Mouse (Mus musculus) layer of hippocampus, adult 11-12 months (tissue): ENCODE measurements around the gene Foxj3.
"Not testable (repeated sequence)": the region's sequence is repeated elsewhere in the genome, so short reads cannot be mapped to it uniquely, and the experiment has no call there.

Experiments used
- DNase-seq: peaks from one replicate; pipeline ENCODE4 v3.0.0; 2022; ENCODE audit warnings: low spot score

The Foxj3 gene

DNA sequence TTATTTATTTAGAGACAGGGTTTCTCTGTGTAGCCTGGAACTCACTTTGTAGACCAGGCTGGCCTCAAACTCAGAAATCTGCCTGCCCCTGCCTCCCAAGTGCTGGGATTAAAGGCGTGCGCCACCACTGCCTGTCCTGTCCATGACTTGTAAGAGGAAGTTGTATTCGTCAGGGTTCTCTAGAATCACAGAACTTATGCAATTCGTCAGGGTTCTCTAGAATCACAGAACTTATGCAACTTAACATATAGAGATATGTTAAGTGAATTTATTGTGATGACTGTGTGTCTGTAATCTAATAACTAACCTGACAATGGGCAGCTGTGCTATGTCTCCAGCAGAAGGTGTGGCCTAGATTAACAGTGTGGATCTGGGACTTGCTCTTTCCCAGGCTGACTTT lies at the start of gene Foxj3:
TSS of gene Foxj3 (plus strand) at position 390 of the 400 bp plus-strand sequence.
- not testable (repeated sequence) for DNase-seq

DNA sequence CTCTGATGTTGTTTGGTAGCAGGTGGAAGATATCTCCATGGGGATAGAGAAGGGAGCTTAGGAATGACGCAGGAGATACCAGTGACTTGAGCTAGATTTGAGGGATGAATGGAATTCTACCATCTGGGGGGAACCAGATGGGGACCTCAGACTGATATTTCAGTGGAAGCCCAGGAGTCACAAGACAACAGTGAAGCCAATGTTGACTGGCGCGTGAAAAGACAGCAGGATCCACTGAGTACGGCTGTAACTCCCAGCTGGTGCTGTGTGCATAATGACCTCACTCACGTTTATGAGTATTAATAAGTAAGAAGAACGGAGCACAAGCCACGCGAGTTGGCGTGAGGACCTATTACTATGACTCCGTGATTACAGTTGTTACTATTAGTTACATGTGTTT lies 47.1 kb upstream of the Foxj3 start:
- DNase-seq, result peak; percentile 30

DNA sequence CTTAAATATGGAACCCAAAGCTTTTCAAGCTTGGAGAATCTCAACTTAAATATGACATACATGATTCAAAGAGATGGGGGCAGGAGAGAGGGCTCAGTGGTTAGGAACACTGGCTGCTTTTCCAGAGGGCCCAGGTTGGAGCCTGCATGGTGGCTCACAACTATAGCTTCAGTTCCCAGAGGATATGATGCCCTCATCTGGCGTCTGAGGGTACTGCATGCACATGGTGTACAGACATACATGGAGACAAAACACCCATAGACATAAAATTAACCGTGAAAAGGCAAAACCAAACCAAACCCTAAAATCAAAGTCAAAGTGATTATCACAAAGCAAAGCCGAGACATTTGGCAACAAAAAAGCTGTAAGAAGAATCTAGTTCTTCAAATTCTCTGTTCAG lies 46.0 kb upstream of the Foxj3 start:
- DNase-seq, result peak; percentile 53

DNA sequence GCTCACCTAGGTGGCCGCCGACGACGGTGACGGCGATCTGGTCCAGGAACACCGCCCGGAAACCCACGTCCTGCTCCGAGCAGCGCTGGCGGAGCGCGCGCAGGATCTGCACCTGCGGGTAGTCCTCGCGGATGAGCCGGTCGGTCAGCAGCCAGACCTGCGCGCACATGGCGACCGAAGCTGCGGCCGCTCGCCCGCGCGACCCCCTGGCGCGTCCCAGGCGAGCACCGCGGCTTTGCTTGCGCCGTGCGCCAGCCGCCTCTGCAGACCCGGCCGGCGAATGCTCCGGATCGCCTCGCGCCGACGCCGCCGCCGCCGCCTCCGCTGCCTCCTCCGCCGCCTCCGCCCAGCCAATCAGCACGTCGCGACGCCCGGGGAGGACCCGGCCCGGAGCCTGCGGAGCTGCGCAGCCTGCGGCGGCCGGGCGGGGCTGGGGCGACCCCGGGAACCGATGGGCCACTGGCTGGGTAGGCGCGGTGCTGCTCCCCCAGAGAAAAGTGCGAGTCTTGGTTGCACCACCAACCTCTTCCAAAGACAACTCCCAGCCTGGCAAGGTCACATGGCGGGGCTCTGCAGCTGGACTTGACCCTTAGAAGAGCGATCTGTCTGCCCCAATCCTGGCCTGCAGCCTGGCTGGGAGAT lies 44.4 kb upstream of the Foxj3 start, which contains the start of gene Rimkla:
TSS of gene Rimkla (minus strand) at position 338 of the 642 bp plus-strand sequence.
- DNase-seq, result peak; percentile 54

DNA sequence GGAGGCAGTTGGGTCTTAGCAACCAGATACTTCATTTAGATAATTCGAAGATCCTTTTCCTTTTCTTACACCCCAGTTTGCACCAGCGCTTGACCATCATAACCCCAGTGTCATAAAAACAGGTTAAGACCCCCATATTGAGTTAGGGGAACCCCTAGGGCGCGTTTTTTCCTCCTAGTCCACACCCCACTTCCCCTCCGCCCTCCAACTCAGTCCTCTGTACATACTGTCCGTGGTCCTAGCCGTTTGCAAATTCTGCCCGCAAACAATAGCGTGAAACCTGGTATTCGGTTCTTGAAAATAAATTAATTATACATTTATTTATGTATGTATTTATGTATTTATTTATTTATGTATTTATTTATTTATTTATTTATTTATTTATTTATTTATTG lies 43.9 kb upstream of the Foxj3 start:
- no peak for DNase-seq

DNA sequence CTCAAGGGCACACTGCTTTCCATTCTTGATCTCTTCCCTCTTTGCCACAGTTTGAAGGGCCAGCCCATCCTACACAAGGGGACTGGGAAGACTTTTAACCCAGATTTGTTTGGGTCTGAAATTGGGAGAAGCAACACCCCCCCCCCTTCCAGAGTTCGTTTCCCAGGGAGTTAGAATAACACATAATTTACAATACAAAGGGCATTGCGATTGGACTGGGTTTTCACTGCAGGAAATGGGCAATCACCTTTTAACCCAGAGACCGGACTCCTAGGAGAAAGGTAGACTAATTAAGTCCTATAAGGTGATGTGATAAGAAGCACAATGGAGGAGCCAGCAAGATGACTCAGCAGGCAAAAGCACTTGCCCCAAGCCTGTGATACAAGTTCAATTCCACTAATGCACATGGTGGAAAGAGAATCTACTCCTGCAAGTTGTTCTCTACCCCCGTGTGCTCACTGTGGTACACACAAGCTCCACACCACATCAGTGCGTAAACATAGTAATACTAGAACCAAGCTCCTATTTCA lies 38.4 kb upstream of the Foxj3 start:
- DNase-seq, result no peak

DNA sequence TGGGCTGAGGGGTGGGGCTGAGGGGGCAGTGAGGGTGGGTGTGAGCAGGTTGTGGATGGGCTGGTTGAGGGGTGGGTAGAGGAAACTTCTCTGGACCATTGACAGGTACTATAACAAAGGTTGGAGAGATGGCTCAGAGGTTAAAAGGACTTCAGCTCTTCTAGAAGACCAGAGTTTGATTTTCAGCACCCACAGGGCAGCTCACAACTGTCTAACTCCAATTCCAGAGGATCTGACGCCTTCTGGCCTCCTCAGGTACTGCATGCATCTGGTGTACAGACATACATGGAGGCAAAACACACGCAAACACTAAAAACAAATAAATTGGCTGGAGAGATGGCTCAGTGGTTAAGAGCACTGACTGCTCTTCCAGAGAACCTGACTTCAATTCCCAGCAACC lies 25.2 kb upstream of the Foxj3 start:
- DNase-seq, result no peak

DNA sequence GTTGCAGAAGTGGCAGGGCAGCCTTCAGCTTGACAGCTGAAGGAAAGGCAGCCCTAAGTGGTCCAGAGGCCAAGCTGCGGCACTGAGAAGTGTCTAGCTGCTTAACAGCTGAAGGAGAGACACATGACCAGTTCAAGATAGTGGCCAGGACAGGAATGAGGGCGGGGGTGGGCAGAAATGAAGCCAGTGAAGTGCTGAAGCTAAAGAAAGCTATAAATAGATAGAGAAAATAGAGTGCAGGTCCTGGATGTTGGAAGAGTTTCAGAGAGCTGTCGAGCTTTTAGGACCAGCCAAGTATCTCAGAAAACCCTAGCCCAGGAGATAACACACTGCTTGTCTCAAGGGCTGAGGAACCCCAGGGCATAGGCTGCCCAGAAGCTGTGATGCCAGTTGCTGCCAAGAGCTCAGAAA lies 24.1 kb upstream of the Foxj3 start:
- DNase-seq, result no peak

DNA sequence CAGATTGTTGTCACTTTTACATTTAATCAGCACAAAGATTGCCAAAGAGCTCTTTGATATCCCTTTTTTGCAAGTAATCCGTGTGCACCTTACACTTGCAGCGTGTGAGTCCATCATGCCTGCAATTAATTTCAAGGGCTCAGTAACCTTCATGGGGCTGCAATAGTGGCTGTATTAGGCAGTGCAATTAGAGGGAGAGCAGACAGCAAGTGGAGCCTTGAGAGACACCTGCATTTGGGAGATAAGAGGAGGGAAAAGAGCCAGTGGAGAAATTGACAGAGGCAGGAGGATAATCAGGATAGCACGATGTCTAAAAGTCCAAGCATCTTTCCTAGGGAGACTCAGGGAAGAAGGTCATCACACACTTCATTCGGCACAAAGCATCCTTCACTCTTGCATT lies 13.2 kb upstream of the Foxj3 start:
- no peak for DNase-seq

DNA sequence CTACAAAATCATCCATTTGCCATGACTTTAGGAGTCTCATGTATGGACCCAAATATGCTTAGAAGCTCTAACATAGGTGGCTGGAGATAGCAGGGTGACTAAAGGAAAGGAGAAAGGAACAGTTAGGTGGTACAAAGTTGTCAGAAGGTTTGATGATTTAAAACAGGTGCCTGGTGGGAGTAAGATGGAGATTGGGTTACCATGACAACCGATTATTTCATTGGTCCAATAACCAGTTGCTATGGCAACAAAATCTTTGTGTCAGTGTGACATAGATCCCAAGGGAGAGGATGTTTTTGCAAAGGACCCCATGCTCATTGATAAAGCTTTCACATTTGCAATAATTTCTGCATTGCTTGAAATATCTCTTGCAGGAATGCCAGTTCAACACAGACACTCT lies 12.8 kb upstream of the Foxj3 start:
- DNase-seq, result peak; percentile 24

DNA sequence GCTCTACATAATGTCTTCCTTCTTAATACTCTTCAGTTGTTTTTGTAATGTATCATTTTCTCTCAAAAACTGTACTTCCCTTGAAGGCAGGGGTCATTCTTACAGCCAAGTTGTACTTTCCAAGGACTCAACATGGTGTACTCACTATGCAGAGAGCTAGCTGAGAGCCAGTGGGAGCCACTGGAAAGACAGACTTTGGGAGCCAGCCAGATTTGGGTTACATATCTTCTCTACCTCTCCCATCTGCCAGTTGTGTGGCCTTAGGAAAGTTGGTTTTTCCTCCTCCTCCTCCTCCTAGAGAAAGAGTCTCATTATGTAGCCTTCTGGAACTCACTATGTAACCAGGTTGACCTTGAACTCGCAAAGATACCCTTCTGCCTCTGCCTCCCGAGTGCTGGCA lies 12.3 kb upstream of the Foxj3 start:
- no peak for DNase-seq

DNA sequence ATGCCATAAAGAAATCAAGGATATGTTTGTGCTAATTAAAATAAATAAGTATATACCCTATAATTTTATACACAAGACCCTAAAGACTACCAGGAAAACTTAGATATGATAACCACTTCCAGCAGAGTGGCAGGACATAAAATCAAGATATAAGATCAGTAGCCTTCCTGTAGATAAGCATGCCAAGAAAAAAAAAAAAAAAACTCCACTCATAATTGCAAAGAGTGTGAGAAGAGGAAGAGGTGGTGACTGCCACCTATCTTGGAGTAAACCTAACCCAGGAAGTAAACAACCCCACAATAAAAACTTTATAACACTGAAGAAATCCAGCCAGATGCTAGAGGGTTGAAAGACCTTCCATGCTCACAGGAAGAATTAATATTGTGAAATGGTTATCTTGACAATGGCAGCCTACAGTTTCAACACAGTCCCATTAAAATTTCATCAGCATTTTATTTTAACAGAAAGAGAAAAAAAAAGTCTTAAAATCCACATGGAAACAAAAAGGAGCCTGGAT lies 10.4 kb upstream of the Foxj3 start:
- no peak for DNase-seq

DNA sequence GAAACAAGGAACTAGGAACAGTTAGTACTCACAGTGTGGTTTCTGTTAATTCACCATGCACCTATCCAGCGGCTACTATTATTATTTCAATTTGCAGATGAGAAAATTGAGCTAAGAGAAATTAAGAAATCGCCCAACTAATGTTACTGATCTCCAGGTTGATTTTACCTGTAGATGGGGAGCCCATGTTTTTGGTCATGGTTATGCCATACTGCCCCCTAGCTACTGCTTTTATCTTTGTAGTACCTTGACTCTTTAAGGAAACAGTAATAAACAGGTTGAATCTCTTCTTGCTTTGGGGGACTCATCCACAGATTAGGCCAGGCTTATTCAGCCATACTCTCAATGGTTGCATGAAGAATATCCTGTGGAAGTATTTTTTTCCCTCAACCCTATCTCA lies 5.0 kb upstream of the Foxj3 start:
- no peak for DNase-seq

DNA sequence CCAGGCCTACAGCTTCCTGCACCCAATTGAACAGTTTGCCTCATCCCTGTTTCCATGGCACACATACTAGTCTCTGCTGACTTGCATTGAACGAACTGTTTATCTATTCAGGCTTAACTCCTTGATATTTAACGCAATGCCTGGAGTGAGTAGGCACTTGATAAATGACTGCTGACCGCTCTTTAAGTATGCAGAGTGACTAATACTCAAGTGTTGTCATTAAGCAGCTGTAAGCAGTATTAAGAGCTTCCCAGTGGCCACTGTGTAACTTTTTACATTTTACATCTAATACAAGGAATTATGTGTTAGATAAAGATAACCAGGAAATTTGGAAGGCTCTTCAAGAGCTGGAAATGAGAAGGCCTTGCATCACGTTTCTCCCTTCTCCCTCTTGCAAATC lies 1.7 kb upstream of the Foxj3 start:
- no peak for DNase-seq

DNA sequence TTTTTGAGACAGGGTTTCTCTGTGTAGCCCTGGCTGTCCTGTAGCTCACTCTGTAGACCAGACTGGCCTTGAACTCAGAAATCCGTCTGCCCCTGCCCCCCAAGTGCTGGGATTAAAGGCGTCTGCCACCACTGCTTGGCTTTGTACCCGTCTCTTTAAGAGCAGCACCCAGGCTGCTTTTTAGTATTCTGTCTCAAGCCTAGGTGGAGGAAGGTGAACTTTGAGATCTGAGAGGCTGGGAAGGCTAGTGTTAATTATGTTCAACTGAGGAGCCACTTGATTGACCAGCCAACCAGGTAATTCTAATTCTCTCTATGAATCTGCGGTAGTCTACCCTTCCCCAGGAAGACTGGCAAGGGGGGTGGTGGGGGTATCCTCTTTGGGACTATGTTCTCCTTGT lies 632 bp downstream of the Foxj3 start:
- DNase-seq, result no peak

DNA sequence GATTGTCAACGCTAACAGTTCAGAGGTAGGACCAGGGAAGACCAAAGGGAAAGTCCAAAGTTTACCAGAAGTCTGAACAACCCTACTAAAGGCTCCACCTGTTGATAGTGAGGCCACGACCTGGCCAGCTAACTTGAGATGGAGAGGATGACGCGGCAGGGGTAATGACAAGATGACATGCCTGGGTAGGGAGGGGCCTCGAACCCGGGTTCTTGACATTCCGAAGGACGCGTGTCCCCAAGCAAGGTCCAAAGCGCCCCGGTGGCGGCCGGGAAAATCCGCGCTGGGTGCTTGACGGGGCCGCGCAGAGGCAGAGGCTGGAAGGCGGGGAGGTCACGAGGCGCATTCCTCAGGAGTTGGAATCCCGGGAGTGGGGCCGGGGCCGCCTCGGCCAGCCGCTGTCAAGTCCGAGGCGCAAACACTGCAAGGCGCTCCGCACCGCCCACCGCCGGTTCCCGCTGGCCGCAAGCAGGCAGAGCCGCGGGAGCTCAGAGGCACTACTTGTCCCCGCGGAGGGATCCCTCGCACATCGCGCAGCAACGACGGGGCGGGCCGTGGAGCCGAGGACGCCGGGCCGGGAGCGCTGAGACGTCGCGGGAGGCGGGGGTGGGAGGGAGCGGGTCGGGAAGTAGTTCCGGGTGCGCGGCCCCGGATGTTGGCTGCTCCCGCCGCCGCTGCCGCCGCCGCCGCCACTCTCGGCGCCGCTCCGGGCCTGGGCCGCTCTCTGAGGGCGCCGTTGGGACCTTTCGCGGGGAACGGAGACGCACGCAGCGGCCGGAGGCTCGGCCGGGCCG lies 2.4 kb downstream of the Foxj3 start, which contains the start of gene Frg2f1:
TSS of gene Frg2f1 (minus strand) at position 499 of the 794 bp plus-strand sequence.
- peak; percentile 94 for DNase-seq

DNA sequence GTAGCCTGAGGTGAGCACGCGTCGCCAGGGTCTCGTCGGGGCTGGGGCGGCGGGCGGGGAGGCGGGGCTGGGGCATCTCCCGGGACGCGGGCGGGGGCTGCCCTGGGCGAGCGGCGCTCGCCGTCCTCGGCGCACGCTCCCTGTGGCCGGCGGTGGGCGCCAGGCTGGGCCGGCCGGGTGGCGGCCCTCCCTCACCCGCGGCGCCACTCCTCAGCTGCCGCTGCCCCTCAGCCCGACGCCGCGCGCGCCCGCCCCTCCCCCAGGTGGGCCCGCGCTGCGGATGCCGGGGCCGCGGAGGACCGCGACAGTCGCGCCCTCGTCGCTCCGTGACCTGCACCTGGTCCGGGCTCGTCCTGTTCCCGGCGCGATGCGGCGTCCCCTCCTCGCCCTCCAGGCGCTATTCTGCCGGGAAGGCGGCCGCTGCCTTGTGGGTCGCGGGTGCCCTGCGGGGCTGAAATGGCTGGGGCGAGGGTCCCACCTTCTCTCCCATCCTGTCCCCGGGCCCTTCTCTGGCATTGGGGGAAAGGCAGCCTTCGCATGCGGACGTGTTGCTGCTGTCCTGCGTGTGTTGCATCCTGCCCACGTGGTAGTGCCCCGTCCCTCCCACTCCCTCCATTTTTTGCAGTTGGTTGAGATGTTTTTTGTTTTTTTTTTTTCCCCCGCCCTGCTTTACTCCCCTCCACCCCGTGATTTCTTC lies 3.2 kb downstream of the Foxj3 start:
- peak; percentile 22 for DNase-seq

DNA sequence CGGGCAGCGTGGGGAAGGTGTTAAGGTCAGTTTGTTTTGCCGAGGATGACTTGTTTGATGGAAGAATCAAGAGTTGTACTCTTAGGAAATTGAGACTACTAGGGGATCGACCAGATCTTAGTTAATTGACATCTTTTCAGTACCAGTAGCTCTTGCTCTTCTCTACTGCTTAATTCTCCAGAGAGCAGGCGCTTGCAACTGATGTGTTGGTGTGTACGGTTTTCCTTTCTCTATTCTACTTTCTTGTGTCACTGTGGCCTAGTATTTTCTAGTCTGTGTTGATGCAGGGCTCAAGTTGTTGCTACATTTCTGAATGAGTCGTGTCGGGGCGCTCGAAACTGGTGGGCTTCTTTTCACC lies 3.7 kb downstream of the Foxj3 start:
- no peak for DNase-seq

DNA sequence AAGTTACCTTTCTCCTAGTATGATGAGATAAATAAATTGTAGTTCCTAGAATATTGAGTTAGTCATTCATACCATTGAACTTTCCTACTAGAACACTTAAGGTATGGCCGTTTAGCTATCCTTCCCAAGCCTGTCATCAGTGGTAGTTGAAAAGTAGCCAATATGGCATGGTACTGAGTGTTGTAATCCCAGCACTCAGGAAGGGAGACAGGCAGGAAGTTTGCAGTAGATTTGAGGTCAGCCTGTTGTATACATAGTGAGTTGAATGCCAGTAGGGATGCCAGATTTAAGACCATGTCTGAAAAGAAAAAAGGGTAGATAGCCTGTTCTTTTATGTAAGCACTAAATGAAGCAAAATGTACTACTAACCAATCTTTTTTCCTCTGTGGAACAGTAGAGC lies 14.1 kb downstream of the Foxj3 start:
- no peak for DNase-seq

DNA sequence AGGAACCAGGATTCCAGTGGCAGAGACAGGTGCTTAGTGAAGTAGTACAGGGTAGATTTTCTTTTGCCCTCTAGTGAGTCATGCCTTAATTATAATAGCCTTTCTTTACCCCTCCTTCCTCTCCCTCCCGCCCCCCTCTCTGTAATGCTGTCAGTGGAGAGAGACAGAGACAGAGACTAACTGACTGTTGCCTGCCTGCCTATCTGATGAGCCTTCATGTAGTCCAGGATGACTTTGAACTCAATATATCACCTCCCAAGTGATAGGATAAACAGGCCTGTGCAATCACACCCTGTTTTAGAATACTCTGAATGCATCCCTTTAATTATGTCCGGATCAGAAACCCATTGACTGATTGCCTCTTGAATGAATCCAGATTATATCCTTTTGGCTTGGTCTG lies 18.7 kb downstream of the Foxj3 start:
- no peak for DNase-seq

DNA sequence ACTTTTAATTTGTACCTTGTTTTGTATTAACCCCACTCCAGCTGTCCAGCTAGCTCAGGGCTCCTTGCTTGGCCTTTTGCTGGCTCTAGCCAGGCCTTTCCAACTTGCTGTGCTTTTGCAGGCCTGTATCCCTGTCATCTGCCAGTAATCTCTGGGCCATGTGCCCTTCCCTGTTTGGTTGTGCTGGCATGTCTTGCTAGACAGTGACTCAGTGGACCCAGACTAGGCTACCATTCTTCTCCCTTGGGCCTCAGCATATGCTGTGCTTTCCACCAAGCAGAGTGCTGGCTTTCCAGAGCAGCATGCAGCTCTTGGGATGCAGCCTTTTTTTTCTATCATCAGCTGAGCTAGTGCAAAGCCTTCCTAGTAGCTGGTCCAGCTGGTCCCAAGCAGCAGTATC lies 26.3 kb downstream of the Foxj3 start:
- DNase-seq, result no peak

DNA sequence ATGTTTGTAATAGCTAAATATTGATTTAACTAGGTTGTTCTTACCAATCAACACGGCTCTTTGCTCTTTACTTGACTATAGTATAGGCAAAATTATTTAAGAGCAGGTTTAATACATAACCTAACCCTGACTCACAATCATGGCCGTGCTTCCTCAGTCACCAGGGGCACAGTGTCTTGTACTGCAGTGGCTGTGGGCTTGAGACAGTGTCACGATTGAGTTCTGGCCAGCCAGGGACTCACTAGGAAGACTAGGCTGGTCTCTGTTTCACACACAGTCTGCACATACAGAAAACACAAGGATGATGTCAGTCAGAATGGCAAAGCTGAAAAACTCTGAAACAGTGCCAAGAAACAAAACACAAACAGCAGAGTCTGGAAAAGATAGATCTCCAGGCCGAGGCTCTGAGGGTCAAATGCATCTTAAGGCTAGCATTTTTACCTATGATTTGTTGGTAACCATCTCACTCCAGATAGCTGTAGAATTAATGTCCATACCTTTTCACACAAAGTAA lies 29.6 kb downstream of the Foxj3 start:
- no peak for DNase-seq
